Mouse (Mus musculus) left cerebral cortex, adult 6 months (tissue): Measurements from ENCODE around the gene Lrrc58. TPM values are rescaled to one million over a fixed set of nuclear protein-coding genes. Genes with fewer than 3 reads are reported as not detected.

ENCODE experiments used
- long read RNA-seq, 2 experiments: library from polyadenylated mRNA; unstranded; transcript quantifications; one replicate each; pipeline ENCODE4 v2.0.0; 2019 to 2020
- polyA plus RNA-seq: library from polyadenylated mRNA; unstranded; fragments of <200 nt; fragmentation: Nextera tagmentation; gene quantifications from 2 replicates; pipeline ENCODE4 v1.2.3, GENCODE M21; 2021

The Lrrc58 gene
- 25.9 and 32.5 TPM in 2 replicates for polyA plus RNA-seq
- long read RNA-seq, experiment 1, full-length matches to known transcripts = 147 of 232 reads
- long read RNA-seq, experiment 1, partial matches to known transcripts = 4 of 232 reads
- long read RNA-seq, experiment 1, other reads (novel, unspliced or antisense) = 81 of 232 reads
- long read RNA-seq, experiment 2, full-length matches to known transcripts = 11 of 86 reads
- long read RNA-seq, experiment 2, partial matches to known transcripts = 0 of 86 reads
- long read RNA-seq, experiment 2, other reads (novel, unspliced or antisense) = 75 of 86 reads

DNA sequence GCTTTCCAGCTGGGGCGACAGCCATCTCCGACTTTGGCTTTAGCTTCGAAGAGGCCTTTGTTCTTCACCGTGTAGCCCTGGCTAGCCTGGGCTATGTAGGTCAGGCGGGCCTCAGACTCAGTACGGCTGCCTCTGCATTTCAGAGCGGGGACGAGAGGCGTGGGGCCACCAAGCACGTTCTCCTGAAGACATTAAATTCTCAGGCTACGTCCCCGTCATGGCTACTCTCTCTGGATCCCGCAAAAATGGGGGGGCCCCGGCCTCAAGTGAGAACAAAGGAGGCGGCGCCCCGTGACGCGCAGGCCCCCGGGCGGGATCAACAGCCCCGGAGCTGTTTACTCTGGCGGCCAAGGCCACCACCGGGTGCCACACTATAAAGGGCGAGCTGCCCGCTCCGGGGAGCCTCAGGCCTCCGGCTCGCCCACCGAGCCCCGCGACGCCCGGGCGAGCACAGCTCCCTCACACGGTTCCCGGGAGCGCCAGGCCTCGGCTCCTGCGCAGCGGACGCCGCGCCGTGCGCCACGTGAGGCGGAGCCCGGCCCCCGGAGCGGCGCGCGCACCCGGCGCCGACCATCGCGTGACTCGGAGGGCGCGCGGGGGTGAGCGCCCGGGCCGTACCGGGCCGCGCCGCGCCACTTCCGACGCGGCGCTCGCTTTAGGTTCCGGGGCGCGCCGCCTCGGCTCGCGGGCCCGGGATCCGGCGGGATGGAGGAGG, at the start of gene Lrrc58:
TSS of gene Lrrc58 (plus strand) at position 599 of the 715 bp plus-strand sequence.

DNA sequence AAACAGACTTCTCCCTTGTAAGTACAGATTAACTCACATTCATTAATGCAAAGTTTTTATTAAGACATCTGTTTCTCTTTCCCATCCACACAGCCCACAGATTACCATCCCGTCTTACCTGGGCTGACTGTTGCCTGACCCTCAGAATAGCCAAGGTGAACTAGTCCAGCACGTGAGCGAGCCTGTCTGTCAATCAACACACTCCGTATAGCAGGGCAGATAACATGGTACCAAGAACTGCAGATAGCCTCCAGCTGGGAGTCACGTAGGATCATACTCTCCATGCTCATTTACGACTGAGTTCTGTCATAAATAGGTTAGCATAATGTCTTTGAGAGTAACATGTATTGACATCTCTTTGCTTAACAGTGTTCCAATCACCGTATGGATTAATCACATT, 7.2 kb upstream of the Lrrc58 start, which contains the start of gene Gm36028:
TSS of gene Gm36028 (minus strand) at position 118 of the 400 bp plus-strand sequence.

DNA sequence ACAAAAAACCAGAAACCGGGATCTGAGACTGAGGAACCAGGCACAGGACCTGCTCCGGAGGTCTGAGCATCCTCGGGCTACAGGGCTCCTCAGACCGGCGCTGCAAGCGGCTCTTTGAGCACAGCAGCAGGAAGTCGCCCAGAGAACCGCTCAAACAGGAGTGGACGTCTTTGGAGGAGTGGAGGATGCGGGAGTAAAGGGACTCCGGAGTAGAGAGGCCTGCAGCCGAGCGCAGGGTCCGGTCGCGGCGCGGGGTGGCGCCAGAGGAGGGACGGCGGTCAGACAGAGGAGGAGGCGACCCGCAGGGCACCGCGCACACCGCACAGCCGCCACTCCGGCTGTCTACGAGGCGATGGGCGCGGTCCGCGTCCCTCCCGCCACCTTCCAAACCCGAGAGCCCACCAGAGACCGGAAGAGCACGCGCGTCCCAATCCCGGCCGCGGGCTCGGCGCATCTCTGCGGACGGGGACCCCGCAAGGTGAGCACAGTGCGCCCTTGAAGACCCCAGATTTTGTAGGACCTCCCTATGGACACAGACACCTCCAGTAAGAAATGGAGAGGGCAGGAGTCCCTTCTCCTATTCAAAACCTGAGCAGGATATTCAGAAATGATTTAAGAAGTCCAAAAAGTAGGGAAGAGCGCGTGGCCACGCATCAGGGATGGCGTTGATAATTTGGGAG, 48.1 kb downstream of the Lrrc58 start, which contains the start of gene Gpr156:
TSS of gene Gpr156 (plus strand) at position 359 of the 680 bp plus-strand sequence.

Other genes with a start within 250 kb of the Lrrc58 start
- gene Ndufb4, start 213.9 kb upstream of the Lrrc58 start, polyA plus RNA-seq = 292 and 297 TPM in 2 replicates
- gene Fstl1, start 91.5 kb upstream of the Lrrc58 start, polyA plus RNA-seq = 16.0 and 21.7 TPM in 2 replicates
- not detected in 2 replicates for gene Gm36028, start 7.2 kb upstream of the Lrrc58 start, polyA plus RNA-seq
- 0.20 and 0.21 TPM in 2 replicates for gene Gpr156, start 48.1 kb downstream of the Lrrc58 start, polyA plus RNA-seq
- 106 and 136 TPM in 2 replicates for gene Gsk3b, start 220.6 kb downstream of the Lrrc58 start, polyA plus RNA-seq